Mouse (Mus musculus) kidney, postnatal 10 days (tissue): ENCODE measurements at regions not wholly inside any gene's neighbourhood (a gene's known extent, or its start where the extent isn't known, plus 50 kb on each side); places are given as distances from the start of the nearest gene placed in this dataset.

ENCODE experiments used
- DNase-seq: peaks from one replicate; pipeline ENCODE4 v3.0.0; 2021; ENCODE audit warnings: mixed read lengths

- no peak for DNase-seq
These were observed 95.4 kb upstream of the Egr2 start for GRCm38 (mm10) chr10:67439844-67440243.

- no peak for DNase-seq
These were observed 94.0 kb upstream of the Egr2 start for GRCm38 (mm10) chr10:67441243-67441642.

- DNase-seq: no peak
These were observed 86.4 kb upstream of the Egr2 start for GRCm38 (mm10) chr10:67448875-67449274.

GRCm38 (mm10) chr10:67454149-67454548, 81.1 kb upstream of the Egr2 start:
- DNase-seq: peak; percentile 57

GRCm38 (mm10) chr10:67458447-67459272, 76.6 kb upstream of the Egr2 start:
- no peak for DNase-seq

GRCm38 (mm10) chr10:67461321-67461720, 74.0 kb upstream of the Egr2 start:
- no peak for DNase-seq

GRCm38 (mm10) chr10:67461862-67462261, 73.4 kb upstream of the Egr2 start:
- DNase-seq: no peak

GRCm38 (mm10) chr10:67468724-67469123, 66.6 kb upstream of the Egr2 start:
- no peak for DNase-seq

- DNase-seq: no peak
These were observed 62.3 kb upstream of the Egr2 start for GRCm38 (mm10) chr10:67473016-67473415.

- peak; percentile 14 for DNase-seq
These were observed 60.9 kb upstream of the Egr2 start for GRCm38 (mm10) chr10:67474336-67474735.

- no peak for DNase-seq
These were observed 53.0 kb upstream of the Egr2 start for GRCm38 (mm10) chr10:67482268-67482667.

GRCm38 (mm10) chr10:67483371-67483770, 51.9 kb upstream of the Egr2 start:
- no peak for DNase-seq

GRCm38 (mm10) chr10:67484091-67484745, 51.1 kb upstream of the Egr2 start:
- DNase-seq: no peak
